Mouse (Mus musculus) heart, embryonic 16.5 days (tissue): ENCODE results near the gene Aqp3. TPM values are rescaled to one million over a fixed set of nuclear protein-coding genes. Genes with fewer than 3 reads are reported as not detected.

ENCODE experiments used
- ATAC-seq: fragments of 200-750 bp; cut with Nextera tagmentation; replicated peaks from 2 replicates; pipeline ENCODE4 v1.8.0; 2017; ENCODE audit warnings: moderate number of reproducible peaks; ENCODE audit not compliant: insufficient read depth, low FRiP score; ENCODE audit errors: extremely low read depth
- H3K27ac ChIP-seq: fragments of 300-500 bp; sonication (generic); 2 replicates; pipeline ENCODE4 v1.5.1; 2014; ENCODE audit warnings: mild to moderate bottlenecking, low read length, control low read depth, moderate library complexity
- H3K27me3 ChIP-seq: fragments of 300-500 bp; sonication (generic); 2 replicates; pipeline ENCODE4 v1.6.1; 2014; ENCODE audit warnings: low read length, mixed read lengths; ENCODE audit not compliant: control insufficient read depth, insufficient read depth
- H3K36me3 ChIP-seq: fragments of 300-500 bp; sonication (generic); 2 replicates; pipeline ENCODE4 v1.6.1; 2014; ENCODE audit not compliant: control insufficient read depth, insufficient read depth
- H3K4me1 ChIP-seq: fragments of 300-500 bp; sonication (generic); 2 replicates; pipeline ENCODE4 v1.6.1; 2014; ENCODE audit warnings: low read length, mixed read lengths; ENCODE audit not compliant: control insufficient read depth, insufficient read depth
- H3K4me2 ChIP-seq: fragments of 300-500 bp; sonication (generic); 2 replicates; pipeline ENCODE4 v1.6.1; 2014; ENCODE audit warnings: low read depth, mild to moderate bottlenecking, control low read depth, low read length
- H3K4me3 ChIP-seq: fragments of 300-500 bp; sonication (generic); 2 replicates; pipeline ENCODE4 v1.5.1; 2014; ENCODE audit warnings: mild to moderate bottlenecking, control low read depth, low read length
- H3K9ac ChIP-seq: fragments of 300-500 bp; sonication (generic); 2 replicates; pipeline ENCODE4 v1.6.1; 2014; ENCODE audit warnings: low read length, control low read depth
- H3K9me3 ChIP-seq: fragments of 300-500 bp; sonication (generic); replicated peaks from 2 replicates; pipeline ENCODE4 v1.6.1; 2016; ENCODE audit warnings: low read length; ENCODE audit not compliant: control insufficient read depth
- WGBS: fragments of 180-500 bp; shearing (Covaris S2); extraction: QIAGEN DNeasy Blood & Tissue Kit; methylation state at CpG from one replicate; pipeline ENCODE4 v1.1.7; 2014; 5-methylcytosine and 5-hydroxymethylcytosine counted together
- polyA plus RNA-seq: library from polyadenylated mRNA; unstranded; fragments of >200 nt; fragmentation: Nextera tagmentation; extraction: Ambion mirVana; gene quantifications from 2 replicates; pipeline ENCODE4 v1.2.1, GENCODE M21; 2015

Gene Aqp3
- 1.6 and 1.7 TPM in 2 replicates for polyA plus RNA-seq

DNA sequence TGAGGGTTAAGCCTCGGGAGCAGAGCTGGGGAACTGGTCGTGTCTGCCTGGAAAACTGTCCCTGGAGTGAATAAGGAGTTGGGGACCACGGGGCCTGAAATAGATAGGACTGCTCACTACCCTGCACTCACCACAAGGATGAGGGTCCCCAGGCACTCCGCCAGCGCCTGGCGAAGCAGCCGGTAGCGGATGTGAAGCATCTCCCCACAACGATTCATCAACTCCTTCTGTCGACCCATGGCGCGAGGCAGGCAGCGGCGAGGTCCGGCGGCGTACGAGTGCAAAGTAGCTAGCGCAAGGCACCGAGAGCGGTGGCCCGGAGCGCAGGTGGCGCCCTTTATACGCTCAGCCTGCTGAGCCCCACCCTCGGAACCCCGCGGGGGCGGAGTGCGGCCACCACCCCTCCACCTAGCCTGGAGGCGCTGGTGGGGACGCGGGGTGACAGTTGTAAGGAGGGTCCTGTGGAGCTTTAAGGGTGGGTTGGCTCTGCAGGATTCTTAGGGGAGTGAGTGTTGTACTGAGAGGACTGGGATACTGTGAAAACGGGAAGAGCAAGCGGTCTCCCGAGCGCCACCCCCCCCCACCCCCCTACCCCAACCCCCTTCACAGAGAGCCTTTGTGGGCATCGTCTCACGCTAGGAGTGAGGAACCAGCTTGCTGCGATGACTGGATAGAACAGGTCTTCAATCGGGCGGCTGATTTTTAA, at the start of gene Aqp3:
Gene Aqp3, minus strand, starts transcription at position 313 of the 706 bp plus-strand sequence.
- peaks cover 25% of the 10 kb centered on the region for H3K4me1 ChIP-seq
- no peaks in the 10 kb centered on the region for H3K9me3 ChIP-seq
- WGBS: 2% methylated on average over 42 of the region's 42 CpGs
- peak within 1 kb of the TSS; percentile 89 for H3K4me2 ChIP-seq
- ATAC-seq: 0 out of 2 replicates have a peak, but pooled peaks have one; percentile 24
- peak within 1 kb of the TSS; percentile 63 for H3K9ac ChIP-seq
- H3K4me3 ChIP-seq: peak within 1 kb of the TSS; percentile 56
- H3K27ac ChIP-seq: no peak within 1 kb of the TSS
- H3K36me3 ChIP-seq: no peaks in the 10 kb centered on the region
- peaks cover 4% of the 10 kb centered on the region; the same call in 1 of the 2 replicates for H3K27me3 ChIP-seq

- H3K36me3 ChIP-seq: peaks cover 2% of the 10 kb centered on the region; the same call in 1 of the 2 replicates
- H3K4me3 ChIP-seq: no peak overlapping the region
- H3K9ac ChIP-seq: no peak overlapping the region
- no peak for ATAC-seq
- peaks cover 4% of the 10 kb centered on the region for H3K4me1 ChIP-seq
- H3K9me3 ChIP-seq: no peaks in the 10 kb centered on the region
- H3K27me3 ChIP-seq: no peaks in the 10 kb centered on the region
- 75% methylated on average over 2 of the region's 2 CpGs for WGBS
- H3K27ac ChIP-seq: no peak overlapping the region
- no peak overlapping the region for H3K4me2 ChIP-seq
Measured at GRCm38 (mm10) chr4:41142601-41143000, 44.6 kb upstream of the Aqp3 start.

- H3K4me1 ChIP-seq: peaks cover 8% of the 10 kb centered on the region
- H3K9ac ChIP-seq: no peak overlapping the region
- no peak overlapping the region for H3K27ac ChIP-seq
- no peak for ATAC-seq
- H3K4me3 ChIP-seq: no peak overlapping the region
- 83% methylated on average over 6 of the region's 6 CpGs for WGBS
- H3K4me2 ChIP-seq: no peak overlapping the region
- H3K27me3 ChIP-seq: no peaks in the 10 kb centered on the region
- peaks cover 2% of the 10 kb centered on the region; the same call in 1 of the 2 replicates for H3K36me3 ChIP-seq
- no peaks in the 10 kb centered on the region for H3K9me3 ChIP-seq
Measured at GRCm38 (mm10) chr4:41140174-41140875, 42.3 kb upstream of the Aqp3 start.

- ATAC-seq: no peak
- Histone ChIP-seq H3K9ac (peak overlapping the region; percentile 99), H3K9me3 (no peaks in the 10 kb centered on the region), H3K4me3 (peak overlapping the region; percentile 93), H3K4me2 (peak overlapping the region; percentile 88), H3K36me3 (no peaks in the 10 kb centered on the region; the same call in 1 of the 2 replicates), H3K27me3 (no peaks in the 10 kb centered on the region), H3K27ac (peak overlapping the region; percentile 99), H3K4me1 (peaks cover 13% of the 10 kb centered on the region)
- under 1% methylated on average over 8 of the region's 8 CpGs for WGBS
Measured at GRCm38 (mm10) chr4:41136811-41137210, 38.8 kb upstream of the Aqp3 start.

DNA sequence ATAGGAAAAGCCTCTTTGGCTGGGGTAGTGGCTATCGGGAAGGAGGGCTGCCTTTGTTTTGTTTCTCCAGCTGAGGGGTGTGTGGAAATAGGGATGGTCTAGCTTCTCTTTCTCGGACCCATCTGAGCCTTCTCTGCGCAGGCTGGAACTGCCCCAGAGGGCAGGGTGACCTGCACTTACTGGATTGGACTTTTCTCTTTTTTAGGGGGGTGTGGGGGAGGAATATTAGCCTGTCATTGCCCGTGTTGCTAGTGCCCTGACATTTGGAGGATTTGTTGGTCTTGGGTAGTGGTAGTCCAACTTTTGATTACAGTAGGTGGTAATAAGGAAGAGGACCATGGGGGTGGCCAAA, 38.4 kb upstream of the Aqp3 start:
- H3K27me3 ChIP-seq: no peaks in the 10 kb centered on the region
- WGBS: 0% methylated on average over 4 of the region's 4 CpGs
- ATAC-seq: no peak
- peaks cover 13% of the 10 kb centered on the region for H3K4me1 ChIP-seq
- H3K36me3 ChIP-seq: no peaks in the 10 kb centered on the region
- H3K9me3 ChIP-seq: no peaks in the 10 kb centered on the region
- peak overlapping the region; percentile 99 for H3K9ac ChIP-seq
- peak overlapping the region; percentile 99 for H3K27ac ChIP-seq
- H3K4me3 ChIP-seq: peak overlapping the region; percentile 93
- peak overlapping the region; percentile 88 for H3K4me2 ChIP-seq

GRCm38 (mm10) chr4:41135711-41136453, 37.9 kb upstream of the Aqp3 start, which contains the start of gene Ube2r2:
Gene Ube2r2, plus strand, starts transcription at chr4:41135743.
- Histone ChIP-seq H3K36me3 (no peaks in the 10 kb centered on the region), H3K27me3 (no peaks in the 10 kb centered on the region), H3K4me3 (peak within 1 kb of the TSS; percentile 93), H3K27ac (peak within 1 kb of the TSS; percentile 99), H3K9ac (peak within 1 kb of the TSS; percentile 99), H3K4me1 (peaks cover 13% of the 10 kb centered on the region), H3K4me2 (peak within 1 kb of the TSS; percentile 88), H3K9me3 (no peaks in the 10 kb centered on the region)
- WGBS: 0% methylated on average over 60 of the region's 65 CpGs
- ATAC-seq: peak; percentile 74

GRCm38 (mm10) chr4:41134935-41135710, 37.1 kb upstream of the Aqp3 start:
- Histone ChIP-seq H3K4me2 (peak overlapping the region; percentile 88), H3K9me3 (no peaks in the 10 kb centered on the region), H3K4me1 (peaks cover 11% of the 10 kb centered on the region), H3K9ac (peak overlapping the region; percentile 99), H3K36me3 (no peaks in the 10 kb centered on the region), H3K27me3 (no peaks in the 10 kb centered on the region), H3K27ac (peak overlapping the region; percentile 99), H3K4me3 (peak overlapping the region; percentile 93)
- peak; percentile 93 for ATAC-seq
- whole genome bisulfite sequencing: under 1% methylated on average over 45 of the region's 70 CpGs

DNA sequence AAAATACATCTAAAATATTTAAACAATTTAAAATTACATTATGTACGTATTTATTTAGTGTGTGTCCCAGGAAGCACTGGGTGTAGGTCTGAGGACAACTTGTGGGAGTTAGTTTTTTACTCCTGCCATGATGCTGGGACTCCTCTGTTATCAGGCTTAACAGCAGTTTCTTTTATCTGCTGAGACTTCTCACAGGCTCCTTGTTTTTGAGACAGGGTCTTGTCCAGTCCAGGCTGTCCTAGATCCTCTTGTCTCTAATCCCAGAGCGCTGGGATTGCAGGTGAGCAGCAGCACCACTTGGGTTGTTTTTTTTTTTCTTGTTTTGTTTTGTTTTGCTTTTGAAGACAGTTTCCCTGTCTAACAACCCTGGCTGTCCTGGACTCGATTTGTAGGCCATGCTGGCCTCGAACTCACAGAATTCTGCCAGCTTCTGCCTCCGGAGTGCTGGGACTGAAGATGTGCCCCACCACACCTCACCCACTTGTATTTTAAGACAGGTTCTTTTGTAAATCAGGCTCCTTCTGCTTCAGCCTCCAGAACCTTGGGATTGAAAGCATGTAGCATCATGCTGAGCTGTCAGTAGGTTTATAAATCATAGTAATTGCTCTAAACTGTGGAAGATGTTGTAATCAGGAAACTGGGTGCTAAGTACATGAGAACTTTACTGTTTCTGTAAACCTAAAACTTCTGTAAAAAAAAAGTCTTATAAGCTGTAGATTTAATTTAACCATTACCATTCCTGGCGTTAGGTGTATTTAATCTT, 35.7 kb upstream of the Aqp3 start:
- H3K9ac ChIP-seq: no peak overlapping the region
- no peak overlapping the region for H3K27ac ChIP-seq
- no peak overlapping the region for H3K4me2 ChIP-seq
- H3K4me3 ChIP-seq: no peak overlapping the region
- WGBS: 80% methylated on average over 6 of the region's 6 CpGs
- ATAC-seq: no peak
- no peaks in the 10 kb centered on the region for H3K27me3 ChIP-seq
- no peaks in the 10 kb centered on the region for H3K9me3 ChIP-seq
- H3K36me3 ChIP-seq: no peaks in the 10 kb centered on the region
- H3K4me1 ChIP-seq: peaks cover 11% of the 10 kb centered on the region
